Mouse (Mus musculus) ovary, adult 18-20 months (tissue): Measurements from ENCODE around the gene Rbms3.

Experiments
- DNase-seq: peaks from one replicate; pipeline ENCODE4 v3.0.0; 2022; ENCODE audit warnings: low spot score, mixed read lengths

The Rbms3 gene

DNA sequence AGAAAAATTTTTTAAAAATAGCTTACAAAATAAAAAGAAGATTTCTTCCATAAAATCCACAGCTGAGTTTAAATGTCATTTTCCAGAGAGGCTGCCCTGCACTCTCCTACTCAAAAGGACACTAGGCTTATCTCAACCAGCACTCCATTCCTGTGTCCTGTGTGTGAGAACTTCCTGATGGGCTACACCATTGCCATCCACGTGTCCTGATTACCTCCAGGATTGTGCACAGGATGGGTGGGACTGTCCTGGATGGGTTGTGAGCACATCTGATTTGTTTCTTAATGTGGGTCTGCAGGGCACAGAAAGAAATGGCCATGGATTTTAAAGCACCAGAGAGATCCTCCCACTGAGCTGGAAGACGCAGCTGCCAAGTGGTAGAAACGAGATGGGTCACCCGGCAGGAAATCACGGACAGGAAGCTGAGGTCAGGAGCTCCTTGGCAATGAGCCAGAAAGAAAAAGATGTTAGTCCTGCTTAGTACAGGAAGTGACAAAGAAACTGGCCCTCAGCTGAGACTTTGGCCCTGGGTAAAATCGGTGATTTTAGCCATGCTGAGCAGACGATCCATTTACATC lies 256.5 kb downstream of the Rbms3 start:
- DNase-seq: no peak

DNA sequence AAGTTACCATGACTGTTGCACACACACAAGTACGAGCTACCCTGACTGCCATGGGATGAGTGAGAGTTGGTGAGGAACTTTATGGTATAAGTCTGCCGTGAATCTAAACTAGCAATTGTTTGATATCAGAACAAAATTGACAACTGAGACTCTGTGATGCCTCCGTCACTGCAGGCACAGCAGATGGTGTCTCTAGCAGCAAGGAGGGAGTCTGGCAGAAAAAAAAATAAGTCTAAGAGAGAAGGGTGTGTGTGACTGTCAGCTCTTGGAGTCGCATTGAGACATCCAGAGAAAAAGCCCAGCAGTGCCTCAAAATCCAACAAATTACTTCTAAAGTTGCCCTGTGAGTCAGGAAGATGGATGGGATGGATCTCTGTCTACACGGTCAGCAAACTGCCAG lies 257.7 kb downstream of the Rbms3 start:
- DNase-seq: no peak

DNA sequence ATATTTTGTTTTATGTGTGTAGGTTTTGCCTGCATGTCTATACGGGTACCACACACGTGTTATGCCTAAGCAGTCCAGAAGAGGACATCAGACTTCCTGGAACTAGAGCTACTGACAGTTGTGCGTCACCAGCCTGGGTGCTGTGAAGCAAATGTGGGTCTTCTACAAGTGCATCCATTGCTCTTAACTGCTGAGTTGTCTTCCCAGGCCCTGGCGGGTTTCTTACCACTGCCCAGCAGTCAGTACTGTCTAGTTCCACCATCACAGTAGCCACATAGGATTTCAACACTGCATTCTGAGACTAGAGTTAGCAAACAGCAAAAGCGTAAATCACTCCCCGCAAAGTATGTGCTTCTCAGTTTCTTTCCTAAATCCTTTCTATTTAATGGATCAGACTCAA lies 259.6 kb downstream of the Rbms3 start:
- no peak for DNase-seq

DNA sequence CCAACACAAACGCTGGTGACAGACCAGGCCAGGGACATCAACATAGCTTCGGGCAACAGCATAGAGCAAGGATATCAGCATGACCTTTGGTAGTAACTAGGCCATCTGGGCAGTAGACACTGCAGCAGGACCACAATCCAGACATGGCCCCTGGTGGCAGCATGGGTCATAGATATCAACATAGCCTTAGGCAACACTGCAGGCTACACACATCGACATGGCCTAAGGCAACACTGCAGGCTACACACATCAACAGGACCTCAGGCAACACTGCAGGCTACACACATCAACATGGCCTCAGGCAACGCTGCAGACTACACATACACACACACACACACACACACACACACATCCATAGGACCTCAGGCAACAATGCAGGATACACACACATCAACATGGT lies 261.7 kb downstream of the Rbms3 start:
- no peak for DNase-seq

DNA sequence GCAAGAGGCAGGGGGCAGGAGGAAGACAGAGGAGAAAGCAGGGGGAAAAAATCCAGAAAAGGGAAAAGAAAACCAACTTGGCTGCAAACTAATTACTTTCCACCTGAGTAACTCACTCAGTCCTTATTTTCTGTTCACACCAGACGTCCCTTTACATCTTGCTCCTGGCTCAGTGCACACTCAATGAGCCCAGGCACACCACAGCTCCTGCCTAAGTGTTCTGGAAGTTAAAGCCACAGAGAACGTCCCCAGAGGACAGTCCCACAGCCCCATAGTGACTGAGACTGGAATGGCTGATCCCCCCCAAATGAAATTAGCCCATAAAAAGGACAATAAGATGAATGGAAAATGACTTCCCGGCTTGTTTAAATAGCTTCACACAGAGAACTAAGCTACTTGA lies 265.1 kb downstream of the Rbms3 start:
- DNase-seq: no peak

GRCm38 (mm10) chr9:117361431-117361830 lies 268.3 kb downstream of the Rbms3 start:
- no peak for DNase-seq

GRCm38 (mm10) chr9:117356764-117357442 lies 272.8 kb downstream of the Rbms3 start:
- peak; percentile 50 for DNase-seq

DNA sequence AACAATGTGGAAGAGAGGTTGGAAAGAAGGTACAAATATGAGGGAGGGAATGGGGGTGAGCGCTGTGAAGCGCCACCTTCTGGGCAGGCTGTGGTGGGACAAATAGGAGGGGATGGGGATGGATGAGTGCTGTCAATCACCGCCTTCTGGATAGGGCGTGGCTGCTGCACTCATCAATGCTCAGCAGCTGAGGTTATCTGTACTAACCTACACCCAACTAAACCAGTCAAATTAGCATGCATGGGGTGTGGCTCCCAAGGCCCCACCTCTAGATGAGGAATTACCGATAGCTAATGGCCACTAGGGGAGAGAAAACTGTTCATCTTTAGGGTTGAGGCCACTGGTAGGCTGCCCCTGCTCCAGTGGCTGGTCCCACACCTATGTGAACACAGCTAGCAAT lies 274.2 kb downstream of the Rbms3 start:
- DNase-seq: no peak

DNA sequence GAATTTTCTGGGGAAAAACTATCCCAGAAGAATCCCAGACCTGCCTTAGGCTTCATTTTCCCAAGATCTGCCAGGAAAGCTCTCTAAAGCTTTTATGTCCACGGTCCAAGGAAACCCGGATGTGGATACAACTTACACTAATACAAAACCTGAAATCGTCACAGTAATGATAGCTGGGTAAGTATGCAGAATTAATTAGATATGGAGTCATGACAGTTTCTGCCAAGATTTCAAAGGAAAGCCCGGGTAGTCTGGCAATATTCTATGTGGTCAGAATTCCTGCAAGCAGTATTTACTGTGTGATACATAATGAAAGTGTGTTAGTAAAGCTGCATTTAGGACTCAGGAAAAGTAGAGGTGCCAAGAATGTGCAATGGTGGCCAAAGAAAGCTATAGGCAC lies 287.4 kb downstream of the Rbms3 start:
- DNase-seq: no peak

- no peak for DNase-seq
These were observed 299.0 kb downstream of the Rbms3 start for GRCm38 (mm10) chr9:117330681-117331080.

DNA sequence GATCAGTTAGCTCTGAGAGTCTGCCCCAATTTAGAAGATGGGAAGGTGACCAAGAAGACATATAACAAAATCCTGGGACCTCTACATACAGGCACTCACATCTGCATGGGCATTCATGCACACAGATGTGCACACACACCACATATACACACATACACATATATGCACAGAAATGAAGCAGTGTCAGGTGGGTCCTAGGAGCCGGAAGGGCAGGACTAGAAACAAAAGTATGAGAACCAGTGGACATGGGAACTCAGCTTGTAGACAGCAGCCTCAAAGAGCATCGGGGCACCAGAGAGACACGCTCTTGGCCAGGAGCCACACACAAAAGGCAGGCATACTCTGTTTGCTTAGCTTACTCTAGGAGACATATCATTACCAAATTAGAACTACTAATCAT lies 310.4 kb downstream of the Rbms3 start:
- no peak for DNase-seq

DNA sequence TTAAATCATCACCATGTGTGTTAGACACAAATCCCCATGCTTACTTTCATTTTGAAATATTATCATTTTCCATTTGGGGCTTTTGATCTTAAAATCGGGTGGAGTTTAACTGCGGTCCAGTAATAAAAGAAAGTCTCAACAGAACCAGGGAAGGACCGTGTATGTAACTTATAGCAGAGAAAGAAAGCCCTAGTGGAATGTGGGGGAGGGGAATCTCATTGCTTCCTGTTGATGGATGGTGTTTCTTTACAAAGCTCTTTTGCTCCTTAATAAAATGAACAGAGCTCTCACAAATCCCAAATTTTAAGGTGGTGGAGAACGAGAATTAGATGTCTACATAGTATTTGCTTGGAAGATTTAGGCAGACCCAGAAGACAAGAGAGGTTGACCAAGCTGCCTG lies 311.3 kb downstream of the Rbms3 start:
- DNase-seq: no peak

DNA sequence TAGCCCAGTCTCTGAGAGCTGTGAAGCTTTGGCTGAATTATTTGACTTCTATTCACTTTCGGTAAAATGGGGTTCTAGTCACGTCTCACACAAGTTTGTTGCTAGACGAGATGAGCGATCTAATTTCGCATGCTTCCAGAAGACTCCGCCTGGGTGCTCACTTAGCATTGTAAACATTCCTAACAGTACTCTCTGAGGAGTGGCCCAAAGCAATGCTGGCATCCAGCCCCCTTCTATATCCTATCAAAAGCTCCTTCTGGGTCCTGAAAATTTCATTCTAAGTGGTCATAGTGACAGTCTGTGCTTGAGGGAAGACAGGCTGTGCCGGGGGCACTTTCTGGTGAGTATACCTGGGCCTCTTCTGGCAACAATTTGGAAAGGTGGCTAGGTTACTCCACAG lies 312.5 kb downstream of the Rbms3 start:
- no peak for DNase-seq

- no peak for DNase-seq
These were observed 316.1 kb downstream of the Rbms3 start for GRCm38 (mm10) chr9:117313642-117314041.

DNA sequence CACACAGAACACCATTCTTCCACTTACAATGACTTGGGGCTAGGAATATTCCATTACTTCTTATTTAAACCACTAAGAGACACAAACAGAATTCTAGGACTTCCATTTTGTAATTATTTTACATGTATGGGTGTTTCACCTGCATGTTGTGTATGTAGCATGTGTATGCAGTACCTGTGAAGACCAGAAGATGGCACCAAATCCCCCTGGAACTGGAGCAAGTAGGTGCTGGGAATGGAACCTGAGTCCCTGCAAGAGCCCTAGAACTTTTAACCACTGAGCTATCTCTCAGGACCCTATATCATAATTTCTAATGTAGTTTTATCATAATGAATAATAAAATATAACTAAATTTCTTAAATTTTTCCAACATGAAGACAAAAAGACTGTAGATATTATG lies 319.9 kb downstream of the Rbms3 start:
- no peak for DNase-seq

- no peak for DNase-seq
These were observed 330.7 kb downstream of the Rbms3 start for GRCm38 (mm10) chr9:117298991-117299390.

DNA sequence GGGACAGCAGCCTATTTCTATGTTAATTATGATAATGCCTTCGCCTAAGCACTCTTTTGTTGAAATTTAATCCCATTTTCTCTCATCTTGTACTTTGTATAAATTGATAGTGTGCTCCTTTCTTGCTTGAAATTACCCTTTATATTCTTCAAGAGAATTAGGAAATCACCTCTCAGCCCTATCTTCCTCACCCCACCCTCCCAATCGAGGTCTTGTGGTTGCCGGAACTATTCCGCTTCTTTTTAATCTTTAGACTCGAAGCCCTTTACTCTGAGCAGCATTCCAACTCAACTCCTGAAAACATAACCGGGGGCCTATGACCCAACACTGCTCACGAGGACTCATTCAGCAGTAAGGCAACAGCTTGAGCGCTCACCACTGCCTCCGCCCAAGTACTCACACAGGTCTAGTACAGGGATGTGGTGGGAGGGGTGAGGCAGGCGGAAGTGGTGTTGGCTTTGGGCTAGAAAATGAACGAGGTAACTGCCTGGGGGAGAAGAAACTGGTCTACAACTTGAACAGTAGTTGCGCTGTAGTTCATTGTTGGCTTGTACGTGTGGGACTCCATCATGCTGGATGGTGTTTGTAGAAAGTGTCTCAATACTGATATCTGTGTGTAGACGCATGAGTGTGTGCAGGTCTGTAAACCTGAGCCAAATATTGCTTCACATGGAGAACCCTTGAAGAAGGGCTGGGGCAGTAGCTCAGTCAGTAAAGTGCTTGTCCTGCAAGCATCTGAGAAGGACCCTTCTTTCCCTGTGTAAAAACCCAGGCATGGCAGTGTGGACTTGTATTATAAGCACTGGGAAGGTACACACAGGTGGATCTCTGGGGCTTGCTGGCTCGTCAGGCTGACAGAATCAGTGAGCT lies 331.8 kb downstream of the Rbms3 start:
- no peak for DNase-seq

DNA sequence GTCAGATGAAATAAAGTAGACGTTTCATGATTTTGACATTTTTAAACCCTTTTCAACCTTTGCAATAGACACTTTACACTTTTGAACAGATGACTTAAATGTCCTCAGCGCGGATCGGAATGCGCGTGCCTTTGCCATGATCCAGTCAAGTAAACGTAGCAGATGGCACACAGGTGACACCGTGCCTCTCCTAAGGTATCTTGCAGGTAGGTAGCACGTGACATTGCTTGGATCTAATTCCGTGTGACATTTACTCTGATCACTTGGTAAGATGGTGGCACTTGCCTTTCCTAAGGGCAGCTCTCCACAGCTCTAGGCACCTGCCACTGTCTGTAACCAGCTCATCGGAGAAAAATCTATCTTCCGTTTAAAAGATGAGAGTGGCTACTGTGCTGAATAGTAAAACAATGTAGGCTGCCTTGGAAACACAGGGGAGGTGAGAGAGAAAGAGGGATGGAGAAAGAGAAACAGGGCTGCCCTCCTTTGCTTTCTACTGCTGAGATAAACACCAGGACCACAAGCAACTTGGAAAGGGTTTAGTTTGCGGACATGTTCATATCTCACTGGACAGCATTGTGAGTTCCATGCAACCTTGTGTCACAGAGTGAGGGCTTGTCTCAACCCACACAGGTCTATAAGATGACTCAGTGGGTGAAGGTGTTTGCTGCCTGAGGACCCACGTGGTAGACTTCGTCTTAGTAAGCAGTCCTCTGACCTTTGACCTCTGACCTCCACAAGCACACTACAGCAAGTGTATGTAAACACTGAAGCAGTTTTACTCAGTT lies 338.5 kb downstream of the Rbms3 start:
- no peak for DNase-seq

DNA sequence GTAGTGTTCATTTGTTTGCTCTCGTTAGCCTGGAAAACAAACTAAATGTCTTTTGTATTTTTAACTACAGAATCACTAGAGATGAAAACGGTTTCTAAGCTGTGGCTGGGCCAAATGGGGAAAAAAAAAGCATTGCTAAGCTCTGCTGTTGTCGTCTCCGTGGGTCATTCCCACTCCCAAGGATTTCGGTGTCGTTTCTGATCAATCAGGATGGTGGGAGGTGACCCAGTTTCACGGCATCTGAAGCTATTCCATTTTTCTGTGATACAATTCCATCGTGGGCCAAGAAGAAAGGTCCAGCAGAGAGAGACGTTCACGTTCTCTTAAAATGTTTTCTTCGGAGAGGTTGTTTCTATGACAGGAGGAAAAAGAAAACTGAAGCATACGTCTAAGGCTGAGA lies 354.9 kb downstream of the Rbms3 start:
- DNase-seq: no peak

DNA sequence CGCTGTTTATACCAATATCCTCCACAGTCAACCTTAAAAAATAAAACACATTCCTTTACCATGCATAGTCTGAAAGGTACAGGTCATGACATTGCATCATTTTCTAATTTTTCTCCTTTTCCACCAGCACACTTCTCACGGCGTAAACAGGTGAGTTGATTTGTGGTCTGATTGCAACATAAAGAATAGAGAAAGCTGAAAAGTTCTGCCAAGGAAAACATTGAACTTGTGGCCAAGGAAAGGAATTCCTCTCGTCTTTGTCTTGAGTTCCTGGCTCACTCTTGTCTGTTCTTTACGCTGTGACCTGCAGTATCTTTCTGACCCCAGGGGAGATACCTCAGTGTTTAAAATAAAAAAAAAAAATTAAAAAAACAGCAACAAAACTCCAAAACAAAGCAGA lies 370.1 kb downstream of the Rbms3 start:
- no peak for DNase-seq

GRCm38 (mm10) chr9:117253361-117253760 lies 376.4 kb downstream of the Rbms3 start:
- peak; percentile 40 for DNase-seq

DNA sequence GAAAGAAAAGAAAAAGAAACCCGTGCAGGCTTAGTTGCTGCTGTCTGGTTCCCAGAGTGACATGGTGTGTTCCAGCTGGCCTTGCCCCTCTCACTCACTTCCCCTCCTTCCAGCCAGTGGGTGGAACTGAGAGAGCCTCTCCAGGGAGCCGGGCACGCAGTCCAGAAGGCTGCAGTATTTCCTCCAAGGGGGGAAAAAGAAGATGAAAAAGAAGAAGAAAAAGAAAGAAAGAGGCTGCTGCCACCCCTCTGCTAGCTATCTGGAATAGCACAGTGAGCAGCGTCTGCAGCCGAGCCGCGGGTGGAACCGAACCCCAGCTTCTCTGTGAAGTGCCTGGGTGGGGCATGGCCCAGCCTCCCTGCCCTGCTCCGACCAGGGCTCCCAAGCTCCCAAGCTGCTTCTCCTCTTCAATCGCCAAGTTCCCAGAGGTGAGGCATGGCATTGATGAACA lies 377.3 kb downstream of the Rbms3 start:
- peak; percentile 32 for DNase-seq
